Mouse (Mus musculus) liver, embryonic 11.5 days (tissue): Measurements from ENCODE around the gene Hsd3b2. TPM values are rescaled to one million over a fixed set of nuclear protein-coding genes. Genes with fewer than 3 reads are reported as not detected.

ENCODE experiments used
- ATAC-seq: fragments of 200-750 bp; cut with Nextera tagmentation; replicated peaks from 2 replicates; pipeline ENCODE4 v1.8.0; 2017; ENCODE audit warnings: moderate number of reproducible peaks, mild to moderate bottlenecking, moderate TSS enrichment, moderate library complexity; ENCODE audit not compliant: low FRiP score
- DNase-seq: peaks from one replicate; pipeline ENCODE4 v3.0.0-alpha.2; 2017; ENCODE audit warnings: low spot score
- H3K27ac ChIP-seq: fragments of 300-500 bp; sonication (generic); 2 replicates; pipeline ENCODE4 v1.5.1; 2014; ENCODE audit warnings: mild to moderate bottlenecking, low read depth, low read length, control low read depth
- H3K27me3 ChIP-seq: fragments of 300-500 bp; sonication (generic); replicated peaks from 2 replicates; pipeline ENCODE4 v1.6.1; 2014; ENCODE audit warnings: low read length, mixed read lengths; ENCODE audit not compliant: control insufficient read depth, insufficient read depth
- H3K36me3 ChIP-seq: fragments of 300-500 bp; sonication (generic); 2 replicates; pipeline ENCODE4 v1.6.1; 2014; ENCODE audit warnings: mild to moderate bottlenecking, low read length, moderate library complexity, mixed read lengths; ENCODE audit not compliant: control insufficient read depth, insufficient read depth
- H3K4me1 ChIP-seq: fragments of 300-500 bp; sonication (generic); replicated peaks from 2 replicates; pipeline ENCODE4 v1.6.1; 2014; ENCODE audit warnings: low read length, mixed read lengths; ENCODE audit not compliant: control insufficient read depth, insufficient read depth
- H3K4me2 ChIP-seq: fragments of 300-500 bp; sonication (generic); 2 replicates; pipeline ENCODE4 v1.6.1; 2014; ENCODE audit warnings: mild to moderate bottlenecking, control low read depth, moderate library complexity
- H3K4me3 ChIP-seq: fragments of 300-500 bp; sonication (generic); 2 replicates; pipeline ENCODE4 v1.5.1; 2014; ENCODE audit warnings: low read depth, low read length, control low read depth
- H3K9ac ChIP-seq: fragments of 300-500 bp; sonication (generic); 2 replicates; pipeline ENCODE4 v1.6.1; 2014; ENCODE audit warnings: low read depth, low read length, control low read depth
- H3K9me3 ChIP-seq: fragments of 300-500 bp; sonication (generic); 2 replicates; pipeline ENCODE4 v1.6.1; 2016; ENCODE audit warnings: low read length, inconsistent platforms, mixed read lengths; ENCODE audit not compliant: control insufficient read depth
- WGBS: fragments of 180-500 bp; shearing (Covaris S2); extraction: QIAGEN DNeasy Blood & Tissue Kit; methylation state at CpG from one replicate; pipeline ENCODE4 v1.1.7; 2014; 5-methylcytosine and 5-hydroxymethylcytosine counted together
- polyA plus RNA-seq: library from polyadenylated mRNA; unstranded; fragments of >200 nt; fragmentation: Nextera tagmentation; extraction: Ambion mirVana; gene quantifications from 2 replicates; pipeline ENCODE4 v1.2.1, GENCODE M21; 2014

The Hsd3b2 gene
- polyA plus RNA-seq, 1 experiment from 2014 or later = not detected

- Histone ChIP-seq H3K9ac (no peak overlapping the region), H3K4me3 (no peak overlapping the region), H3K36me3 (no peaks in the 10 kb centered on the region), H3K27ac (no peak overlapping the region), H3K27me3 (no peaks in the 10 kb centered on the region), H3K4me2 (no peak overlapping the region), H3K9me3 (no peaks in the 10 kb centered on the region), H3K4me1 (no peaks in the 10 kb centered on the region)
- WGBS = 69% methylated on average over 1 of the region's 1 CpGs
- no peak for ATAC-seq
- no peak for DNase-seq
These were observed 41.9 kb downstream of the Hsd3b2 start for GRCm38 (mm10) chr3:98682401-98682800.

DNA sequence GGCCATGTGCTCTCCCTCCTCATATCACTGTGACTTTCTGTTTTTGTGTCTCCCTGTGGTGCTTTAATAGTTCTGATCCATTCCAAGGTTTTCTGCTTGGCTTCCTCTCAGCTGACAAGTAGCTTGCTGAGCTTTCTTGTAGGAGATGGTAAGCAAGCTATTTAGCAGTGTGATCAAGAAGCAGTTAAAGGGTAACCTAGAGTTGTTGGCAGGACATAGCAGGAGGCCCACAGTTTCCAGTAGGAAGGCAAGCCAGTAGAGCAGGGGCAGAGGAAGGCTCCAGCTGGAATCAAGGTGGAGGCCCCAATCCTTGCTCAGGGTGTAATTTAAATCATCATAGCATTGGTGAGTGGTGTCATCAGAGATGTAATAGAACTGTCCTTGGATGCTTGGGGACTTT lies 43.6 kb downstream of the Hsd3b2 start:
- ATAC-seq (no peak), DNase-seq (no peak)
- Histone ChIP-seq H3K4me3 (no peak overlapping the region), H3K27me3 (no peaks in the 10 kb centered on the region), H3K36me3 (no peaks in the 10 kb centered on the region), H3K4me1 (no peaks in the 10 kb centered on the region), H3K9ac (no peak overlapping the region), H3K4me2 (no peak overlapping the region), H3K9me3 (no peaks in the 10 kb centered on the region), H3K27ac (no peak overlapping the region)

Other genes with a start within 250 kb of the Hsd3b2 start
- 0.11 and 0.22 TPM in 2 replicates for gene Hsd3b4, start 214.0 kb downstream of the Hsd3b2 start, polyA plus RNA-seq
- 0.11 and 0.22 TPM in 2 replicates for gene Gm10681, start 135.7 kb downstream of the Hsd3b2 start, polyA plus RNA-seq
- not detected in 2 replicates for gene Hsd3b5, start 94.3 kb downstream of the Hsd3b2 start, polyA plus RNA-seq
- gene Hsd3b3, start 38.6 kb upstream of the Hsd3b2 start, polyA plus RNA-seq = 0.19 TPM in 1 of 2 replicates, not detected in the other
- gene Hsd3b6, start 89.9 kb upstream of the Hsd3b2 start, polyA plus RNA-seq = 29.0 and 32.1 TPM in 2 replicates
- 8.3 and 8.4 TPM in 2 replicates for gene Hsd3b1, start 135.3 kb upstream of the Hsd3b2 start, polyA plus RNA-seq
- 0.22 and 0.49 TPM in 2 replicates for gene Hao2, start 168.7 kb upstream of the Hsd3b2 start, polyA plus RNA-seq